Mouse (Mus musculus): ENCODE measurements at regions not wholly inside any gene's neighbourhood (a gene's known extent, or its start where the extent isn't known, plus 50 kb on each side); places are given as distances from the start of the nearest gene placed in this dataset.

DNA sequence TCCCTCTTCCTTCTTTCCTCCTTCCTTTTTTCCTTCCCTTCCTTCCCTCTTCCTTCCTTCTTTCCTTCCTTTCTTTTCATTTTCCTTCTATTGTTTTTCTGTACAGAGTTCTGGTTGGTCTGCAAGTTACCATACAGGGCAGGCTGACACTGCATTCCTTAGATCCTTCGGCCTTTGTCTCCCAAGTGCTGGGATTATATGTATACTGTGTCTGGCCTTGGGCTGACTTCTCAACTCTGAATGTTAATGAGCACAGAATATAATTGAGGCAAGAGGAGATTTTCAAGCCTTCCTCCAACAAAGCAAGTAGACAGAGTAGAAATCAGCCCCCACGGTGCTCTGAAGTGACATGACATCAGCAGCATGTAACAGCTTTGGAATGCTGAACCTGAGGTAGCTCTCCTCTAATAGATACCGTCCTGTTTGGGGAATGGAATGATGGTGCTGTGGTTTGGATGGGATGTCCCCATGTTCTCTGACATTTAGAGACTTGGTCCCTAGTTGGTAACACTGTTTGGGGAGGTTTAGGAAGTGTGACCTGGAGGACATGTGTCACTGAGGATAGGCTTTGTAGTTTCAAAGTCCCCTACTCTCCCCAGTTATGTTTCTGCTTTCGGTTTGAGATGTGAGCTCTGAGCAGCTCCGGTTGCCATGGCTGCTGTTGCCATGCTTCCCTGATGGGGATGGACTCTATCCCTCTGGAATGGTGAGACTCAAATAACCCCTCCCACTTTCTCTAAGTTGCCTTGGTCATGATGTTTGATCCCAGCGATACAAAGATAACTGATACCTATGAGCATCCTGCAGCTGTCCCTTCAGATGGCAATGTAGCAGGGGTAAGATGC is 178.1 kb downstream of the Dact1 start:
- TF ChIP-seq CTCF (conservative IDR thresholded peaks at IDR 0.05; ENCODE audit: low read length) (no peak), POU5F1 (IDR thresholded peaks at IDR 0.05; ENCODE audit: borderline replicate concordance, low read length) (no peak)
